Mouse (Mus musculus) adrenal gland, postnatal 25 days (tissue): ENCODE measurements around the gene Rreb1. TPM values are rescaled to one million over a fixed set of nuclear protein-coding genes. Genes with fewer than 3 reads are reported as not detected.

Experiments used
- DNase-seq: peaks from one replicate; pipeline ENCODE4 v3.0.0; 2021; ENCODE audit warnings: mixed read lengths
- total RNA-seq: library from RNA; stranded (reverse); gene quantifications from 2 replicates; pipeline ENCODE4 v1.2.3, GENCODE M21; 2021

Gene Rreb1
- total RNA-seq, 1 experiment from 2014 or later = 87.2 TPM

GRCm38 (mm10) chr13:37854031-37854431 lies 75.8 kb downstream of the Rreb1 start:
- peak; percentile 60 for DNase-seq

- DNase-seq = no peak
Measured at GRCm38 (mm10) chr13:37854455-37855220, 76.4 kb downstream of the Rreb1 start.

- no peak for DNase-seq
Measured at GRCm38 (mm10) chr13:37855221-37855757, 77.1 kb downstream of the Rreb1 start.

DNA sequence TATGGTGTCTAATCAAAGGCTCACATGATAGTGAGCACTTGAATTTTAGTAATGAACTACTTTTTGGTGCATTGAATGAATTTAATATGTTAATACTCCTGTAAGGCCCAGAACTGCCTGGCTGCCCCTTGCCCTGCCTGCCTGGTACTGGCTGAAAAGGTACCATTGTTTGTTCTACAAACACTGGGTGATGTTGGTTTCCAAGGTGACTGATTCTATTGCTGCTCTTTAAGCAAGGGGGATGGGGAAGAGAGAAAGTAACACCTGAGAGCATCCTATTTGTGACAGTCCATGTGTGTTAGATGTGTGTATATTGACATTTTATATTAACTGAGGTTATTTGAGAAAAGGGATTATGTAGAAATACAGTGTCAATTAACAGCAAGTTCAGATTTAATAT lies 77.6 kb downstream of the Rreb1 start:
- no peak for DNase-seq

GRCm38 (mm10) chr13:37856537-37856936 lies 78.3 kb downstream of the Rreb1 start:
- no peak for DNase-seq

DNA sequence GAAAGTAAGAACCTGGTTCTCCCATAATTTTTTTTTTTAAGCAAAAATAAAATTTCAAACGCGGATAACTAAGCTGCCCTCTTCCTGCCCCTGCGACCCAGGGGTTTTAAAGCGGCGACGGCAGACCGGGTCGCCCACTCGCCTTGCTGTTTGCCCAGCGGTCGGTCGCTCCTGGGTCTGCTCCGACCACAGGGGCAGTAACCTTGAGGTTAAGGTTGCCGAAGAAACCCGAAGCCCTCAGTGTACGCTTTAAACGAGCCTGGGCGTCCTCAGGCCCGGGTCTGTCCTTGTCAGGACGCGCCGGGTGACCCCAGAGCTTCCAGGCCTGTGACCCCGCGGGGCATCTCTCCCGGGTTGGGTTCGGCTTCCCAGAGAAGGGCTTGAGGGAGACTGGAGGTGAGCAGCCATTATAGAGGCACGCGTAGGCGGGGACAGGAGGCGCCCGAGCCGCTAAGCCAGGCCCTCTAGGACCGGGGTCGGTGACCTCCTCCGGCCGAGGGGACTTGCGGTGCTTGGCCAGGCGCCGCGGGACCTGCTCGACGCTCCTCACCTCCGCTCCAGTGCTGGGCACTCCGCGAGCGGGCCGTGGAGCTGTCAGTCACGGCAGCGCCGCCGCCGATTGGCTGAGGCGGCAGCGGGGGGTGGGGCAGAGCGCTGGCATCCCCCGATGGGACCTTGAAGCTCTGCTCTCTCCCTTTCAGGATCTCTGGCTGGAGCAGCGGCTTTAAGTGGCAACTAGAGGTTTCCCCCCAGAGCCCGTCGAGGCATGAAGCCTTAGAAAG lies 79.3 kb downstream of the Rreb1 start:
- peak; percentile 97 for DNase-seq

- peak; percentile 49 for DNase-seq
Measured at GRCm38 (mm10) chr13:37858066-37858501, 79.9 kb downstream of the Rreb1 start.

DNA sequence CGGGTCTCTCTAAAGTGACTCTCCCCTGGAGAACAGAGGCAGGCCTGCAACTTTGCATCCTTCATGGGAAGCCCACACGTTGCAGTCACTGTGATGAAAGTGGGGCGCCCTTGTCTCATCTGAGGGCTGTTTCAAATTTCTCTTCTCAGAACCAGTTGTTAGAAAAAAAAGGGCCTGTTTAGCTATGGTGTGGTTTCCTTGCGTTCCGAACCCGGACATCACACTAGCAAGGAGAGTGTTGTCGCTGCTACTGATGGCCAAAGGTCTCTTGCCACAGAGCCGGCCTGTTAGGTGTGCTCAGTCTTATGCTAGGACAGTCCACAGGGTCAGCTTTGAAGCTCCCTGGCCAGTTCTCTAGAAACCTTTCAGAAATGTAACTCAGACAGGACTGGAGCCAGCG lies 80.3 kb downstream of the Rreb1 start:
- no peak for DNase-seq

GRCm38 (mm10) chr13:37859782-37860181 lies 81.6 kb downstream of the Rreb1 start:
- no peak for DNase-seq

GRCm38 (mm10) chr13:37860204-37860603 lies 82.0 kb downstream of the Rreb1 start:
- DNase-seq = no peak

DNA sequence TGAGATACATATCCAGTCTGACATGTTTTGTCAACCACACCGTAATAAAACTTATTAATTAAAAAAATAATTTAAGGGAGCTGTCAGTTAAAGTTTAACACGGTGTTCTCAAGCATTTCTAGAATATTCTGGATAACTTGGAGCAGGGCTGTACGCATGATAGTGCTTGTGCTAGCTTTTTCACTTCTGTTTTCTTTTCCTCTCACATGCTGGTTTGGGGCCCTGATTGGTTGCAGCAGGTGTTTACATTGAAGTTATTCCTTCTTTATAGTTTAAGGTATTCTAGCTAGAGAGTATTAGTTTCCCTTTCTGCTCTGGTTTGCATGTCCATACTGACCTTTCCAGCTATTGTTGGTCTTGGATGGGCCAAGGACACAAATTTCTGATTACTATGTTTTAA lies 82.6 kb downstream of the Rreb1 start:
- no peak for DNase-seq

- DNase-seq = no peak
Measured at GRCm38 (mm10) chr13:37862492-37862891, 84.3 kb downstream of the Rreb1 start.

GRCm38 (mm10) chr13:37863643-37864042 lies 85.4 kb downstream of the Rreb1 start:
- DNase-seq = no peak

DNA sequence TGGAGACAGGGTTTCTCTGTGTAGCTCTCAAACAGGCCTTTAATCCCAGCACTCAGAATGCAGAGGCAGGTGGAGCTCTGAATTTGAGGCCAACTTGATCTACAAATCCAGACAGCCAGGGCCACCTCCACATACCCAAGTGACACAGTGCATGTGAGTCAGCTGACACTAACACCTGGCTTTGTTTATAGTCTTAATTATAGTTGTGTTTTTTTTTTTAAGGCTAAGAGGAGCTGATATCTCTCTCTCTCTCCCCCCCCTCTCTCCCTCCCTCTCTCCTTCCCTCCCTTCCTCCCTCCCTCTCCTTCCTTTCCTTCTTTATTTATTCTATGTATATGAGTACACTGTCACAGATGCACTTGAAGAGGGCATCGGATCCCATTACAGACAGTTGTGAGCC lies 86.5 kb downstream of the Rreb1 start:
- no peak for DNase-seq

DNA sequence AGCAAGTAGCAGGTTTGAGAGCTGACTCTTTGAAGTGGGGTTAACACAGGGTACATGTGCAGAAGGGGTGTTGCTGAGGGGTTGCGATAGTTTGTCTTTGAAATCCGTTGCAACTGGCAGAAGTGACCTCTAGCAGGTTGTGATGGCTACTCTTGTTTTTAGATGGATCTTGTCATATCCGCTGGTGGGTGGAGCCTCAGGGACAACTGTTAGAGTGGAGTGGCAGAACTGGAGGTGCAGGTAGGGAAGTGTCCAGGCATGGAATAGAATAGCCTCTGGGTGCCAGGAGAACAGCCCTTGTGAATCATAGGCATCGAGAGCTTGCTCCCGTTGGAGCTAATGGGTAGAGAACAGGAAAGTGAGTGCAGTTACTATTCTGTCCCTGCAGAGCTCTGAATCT lies 88.1 kb downstream of the Rreb1 start:
- no peak for DNase-seq

GRCm38 (mm10) chr13:37866846-37867245 lies 88.6 kb downstream of the Rreb1 start:
- no peak for DNase-seq

- no peak for DNase-seq
Measured at GRCm38 (mm10) chr13:37870118-37870908, 92.1 kb downstream of the Rreb1 start.

- no peak for DNase-seq
Measured at GRCm38 (mm10) chr13:37872142-37872835, 94.1 kb downstream of the Rreb1 start.

GRCm38 (mm10) chr13:37873125-37873891 lies 95.1 kb downstream of the Rreb1 start:
- DNase-seq = no peak

DNA sequence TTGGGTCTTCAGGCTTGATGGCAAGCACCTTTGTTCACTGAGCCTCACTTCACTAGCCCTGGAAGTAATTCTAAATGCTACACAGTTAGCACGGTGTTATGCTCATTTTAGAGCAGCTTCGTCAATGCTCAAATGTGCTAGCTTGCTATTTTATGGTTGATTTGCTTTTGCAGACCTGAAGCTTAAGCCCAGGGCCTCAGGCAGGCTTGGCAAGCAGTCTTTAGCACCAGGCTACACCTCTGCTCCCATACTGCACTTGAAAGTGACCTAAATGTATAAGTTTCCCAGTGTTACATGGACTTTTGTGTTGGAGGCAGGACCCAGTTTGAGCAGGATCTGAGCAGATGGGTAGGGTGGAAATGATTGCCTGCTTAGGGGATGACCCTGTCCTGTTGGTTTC lies 97.7 kb downstream of the Rreb1 start:
- DNase-seq = no peak

DNA sequence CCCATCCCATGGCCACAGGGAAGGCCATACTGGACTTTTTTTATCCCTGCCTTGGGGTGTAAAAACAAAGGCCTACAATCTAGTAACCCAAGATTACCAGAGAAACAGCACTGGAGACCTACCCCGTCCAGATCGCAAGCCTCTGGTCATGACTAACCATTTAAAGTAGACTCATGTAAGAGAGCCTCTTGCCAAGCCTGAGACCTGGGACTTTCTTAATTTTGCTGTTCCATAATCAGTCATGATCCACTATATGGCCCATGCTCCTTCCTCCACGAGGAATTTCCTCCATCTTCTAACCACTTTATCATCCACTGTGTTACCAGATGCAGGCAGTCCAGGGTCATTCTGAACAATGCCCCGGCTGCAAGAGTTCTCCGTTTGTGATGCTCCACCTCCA lies 98.2 kb downstream of the Rreb1 start:
- DNase-seq = no peak
